Mouse (Mus musculus): Measurements from ENCODE around the gene Hoxa9.

Gene Hoxa9

DNA sequence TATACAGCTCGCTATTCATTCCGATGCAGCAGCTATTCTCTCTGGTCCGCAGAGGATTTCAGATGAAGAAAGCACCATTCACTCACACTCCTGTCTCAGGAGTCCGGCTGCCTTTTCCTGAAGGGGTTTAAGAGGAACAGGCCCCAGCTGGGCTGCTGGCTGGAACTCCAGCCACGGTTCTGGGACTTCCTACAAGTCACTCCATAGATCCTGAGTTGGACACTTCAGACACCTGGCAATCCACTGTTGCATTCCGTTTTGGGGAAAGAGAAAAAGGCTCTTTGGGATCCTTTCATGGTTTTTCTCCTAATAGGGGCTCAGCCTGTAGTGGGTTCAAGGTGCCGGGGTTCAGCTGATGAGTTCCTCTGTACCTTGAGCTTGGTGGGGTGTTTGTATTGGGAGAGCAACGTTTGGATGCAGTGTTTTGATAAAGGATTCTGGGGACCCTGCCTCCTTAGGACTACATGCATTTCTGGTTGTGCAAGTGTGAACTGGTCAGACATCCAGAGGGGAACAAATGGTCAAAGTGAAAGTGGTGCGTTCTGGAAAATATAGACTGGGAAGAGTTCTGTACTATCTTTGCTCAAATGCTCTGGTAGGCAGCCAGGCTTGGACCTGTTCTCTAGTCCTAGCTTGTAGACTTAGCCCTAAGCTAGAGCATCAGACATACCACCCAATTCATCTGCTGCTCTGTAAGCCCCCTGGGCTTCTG is 31.0 kb upstream of the Hoxa9 start:
- DNase-seq (ENCODE audit: low read depth, low spot score): no peak

DNA sequence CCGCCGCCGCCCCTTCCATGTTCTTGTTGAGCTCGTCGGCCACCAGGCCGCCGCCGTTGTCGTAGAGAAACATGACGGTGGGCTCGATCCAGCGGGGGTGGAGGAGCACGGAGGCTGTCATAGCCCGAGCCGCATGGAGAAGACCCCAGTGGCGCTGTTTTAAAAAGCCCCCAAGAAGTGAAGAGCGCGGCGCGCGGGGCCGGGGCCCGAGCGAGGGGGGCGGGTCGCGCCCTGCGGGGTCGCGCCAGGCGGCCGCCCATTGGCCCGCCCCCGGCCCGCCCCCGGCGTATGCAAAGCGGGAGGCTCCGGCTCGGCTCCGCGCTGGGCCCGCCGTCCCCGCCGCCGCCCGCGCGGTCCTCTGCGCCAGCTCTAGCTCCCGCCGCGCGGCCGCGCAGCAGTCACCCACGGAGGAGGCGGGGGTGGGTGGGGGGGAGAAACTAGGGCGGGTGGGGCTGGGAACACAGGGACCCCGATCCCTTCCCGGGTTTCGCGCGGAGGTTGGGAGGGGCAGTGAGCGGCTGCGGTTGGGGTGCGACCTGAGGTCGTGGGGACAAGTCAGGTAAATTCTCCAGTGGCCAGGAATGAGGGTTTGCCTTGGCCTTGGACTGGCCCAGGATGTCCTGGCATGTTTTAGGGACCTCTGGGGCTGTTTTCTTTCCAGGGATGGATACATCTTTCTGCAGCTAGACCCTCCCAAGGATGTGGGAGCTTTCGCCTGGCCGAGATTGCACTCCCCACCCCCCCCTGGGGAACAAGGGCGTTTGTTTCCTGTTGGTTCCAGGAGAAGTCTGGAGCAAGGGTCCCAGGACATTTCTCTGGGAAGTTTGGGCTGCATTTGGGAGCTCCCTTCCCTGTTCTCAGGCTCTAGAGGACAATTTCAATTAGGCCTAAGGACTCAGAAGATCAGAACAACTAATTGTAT is 30.0 kb upstream of the Hoxa9 start, which contains the start of gene Hoxa13:
TSS of gene Hoxa13 (minus strand) at position 227 of the 922 bp plus-strand sequence.
- DNase-seq (ENCODE audit: low read depth, low spot score): peak; percentile 41

DNA sequence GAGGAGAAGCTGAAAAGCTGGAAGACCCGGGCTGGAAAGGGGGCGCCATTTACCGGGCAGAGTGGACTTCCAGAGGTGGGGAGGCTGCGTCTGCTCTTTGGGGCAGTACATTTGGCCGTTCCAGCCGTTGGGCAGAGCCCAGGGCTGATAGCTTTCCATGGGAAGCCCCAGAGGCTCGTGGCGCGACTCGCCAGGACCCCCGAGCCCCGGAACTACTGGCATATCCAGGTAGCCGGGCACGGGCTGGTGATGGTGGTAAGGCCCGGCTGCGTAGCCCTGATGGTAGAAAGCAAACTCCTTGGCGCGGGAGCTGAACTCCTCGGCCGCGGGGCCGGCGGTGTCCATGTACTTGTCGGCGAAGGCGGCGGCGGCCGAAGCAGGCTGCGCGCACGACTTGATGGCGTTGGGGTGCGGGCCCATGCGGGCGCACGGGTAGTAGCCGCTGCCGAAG is 28.9 kb upstream of the Hoxa9 start:
- DNase-seq (ENCODE audit: low read depth, low spot score): no peak

DNA sequence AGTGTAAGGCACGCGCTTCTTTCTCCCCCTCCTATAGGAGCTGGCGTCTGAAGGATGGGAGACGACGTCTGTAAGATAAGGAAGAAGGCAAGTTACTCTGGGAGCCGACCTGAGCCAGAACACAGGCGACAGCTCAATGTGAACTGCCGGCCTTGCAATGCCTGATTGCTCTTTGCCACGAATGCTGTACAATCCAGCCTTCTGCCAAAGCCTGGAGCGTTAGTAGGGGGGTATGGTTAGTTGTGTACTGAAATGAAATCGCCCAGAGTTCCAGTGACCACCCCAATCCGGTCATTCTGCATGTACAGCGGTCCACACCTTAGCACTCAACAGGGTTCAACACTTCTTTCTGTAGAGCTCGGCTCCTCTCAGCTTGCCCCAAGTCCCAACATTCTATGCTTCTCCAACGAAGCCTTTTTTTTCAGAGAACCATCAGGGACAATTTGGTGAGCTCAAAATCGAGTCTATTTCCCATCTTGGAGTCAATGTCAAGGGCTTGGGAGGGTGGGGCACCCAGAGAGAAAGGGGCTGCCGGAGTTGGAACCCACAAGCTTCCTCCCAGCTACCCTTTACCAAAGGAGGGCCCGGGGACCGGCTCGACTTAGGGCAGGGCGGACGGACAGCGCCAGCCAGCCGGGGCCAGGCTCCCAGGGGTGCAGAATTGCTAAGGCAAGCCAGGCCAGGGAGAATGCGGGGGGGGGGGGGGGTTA is 28.3 kb upstream of the Hoxa9 start:
- DNase-seq (ENCODE audit: low read depth, low spot score): no peak

DNA sequence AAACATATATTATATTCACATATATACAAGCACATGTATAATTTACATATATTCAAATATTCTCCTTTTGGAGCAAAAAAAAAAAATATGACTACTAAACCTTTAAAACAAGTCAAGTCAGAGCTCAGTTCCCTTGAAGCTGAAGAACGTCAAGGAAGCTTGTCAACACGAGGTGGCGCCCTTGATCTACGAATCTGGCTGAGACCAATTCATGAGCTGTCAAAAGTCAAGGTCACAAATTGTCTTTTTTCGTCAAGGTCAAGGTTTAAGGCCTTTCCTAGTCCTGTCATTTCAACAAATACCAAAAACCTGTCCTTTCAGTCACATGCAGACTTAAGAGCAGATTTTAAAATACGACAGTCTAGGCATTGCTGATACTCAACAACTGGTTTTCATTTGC is 26.1 kb upstream of the Hoxa9 start:
- peak; percentile 75 for DNase-seq (ENCODE audit: low read depth, low spot score)

DNA sequence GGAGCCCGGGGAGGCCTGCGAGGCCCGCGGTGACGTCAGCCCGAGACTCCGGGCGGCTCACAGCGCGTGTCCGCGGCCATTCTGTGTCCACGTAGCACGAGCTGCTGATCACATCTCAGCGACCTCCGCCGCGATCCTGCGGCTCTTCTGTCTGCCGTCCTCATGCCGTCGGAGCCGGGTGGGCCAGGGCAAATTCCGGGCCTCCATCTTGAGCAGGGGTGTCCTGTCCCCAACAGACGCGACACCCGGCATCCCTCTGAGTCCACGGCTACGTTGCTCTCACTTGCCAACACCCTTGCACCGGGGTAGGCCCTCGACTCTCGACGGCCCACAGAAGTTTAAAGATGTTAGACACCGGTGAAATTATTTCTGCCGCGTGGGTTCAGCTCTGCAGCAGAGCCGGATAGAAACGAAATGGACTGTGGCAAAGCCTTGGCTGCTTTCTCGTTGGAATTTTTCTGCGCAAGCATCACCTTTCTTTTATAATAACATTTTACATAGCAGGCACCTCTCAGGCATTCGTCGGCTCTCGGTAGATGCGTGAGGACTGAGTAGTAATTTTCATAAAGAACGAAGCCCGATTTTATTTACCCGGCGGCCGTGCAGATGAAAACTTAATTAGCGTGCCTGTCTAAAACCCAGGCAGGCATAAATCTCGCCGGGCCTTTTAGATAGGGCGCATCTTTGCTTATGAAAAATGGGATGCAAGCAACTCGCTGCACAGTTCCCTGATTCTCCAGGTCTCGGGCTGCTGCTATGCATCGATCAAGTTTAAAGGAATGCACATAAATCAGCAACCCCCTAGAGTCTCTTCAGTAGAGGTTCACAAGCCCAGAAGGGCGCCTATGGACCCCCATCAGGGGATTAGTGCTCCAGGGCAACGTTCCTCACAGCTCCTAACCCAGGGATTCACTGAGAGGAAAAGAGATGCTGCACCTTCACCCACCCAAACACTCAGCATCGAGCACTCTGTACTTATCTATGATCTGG is 22.9 kb upstream of the Hoxa9 start:
- DNase-seq (ENCODE audit: low read depth, low spot score): no peak

DNA sequence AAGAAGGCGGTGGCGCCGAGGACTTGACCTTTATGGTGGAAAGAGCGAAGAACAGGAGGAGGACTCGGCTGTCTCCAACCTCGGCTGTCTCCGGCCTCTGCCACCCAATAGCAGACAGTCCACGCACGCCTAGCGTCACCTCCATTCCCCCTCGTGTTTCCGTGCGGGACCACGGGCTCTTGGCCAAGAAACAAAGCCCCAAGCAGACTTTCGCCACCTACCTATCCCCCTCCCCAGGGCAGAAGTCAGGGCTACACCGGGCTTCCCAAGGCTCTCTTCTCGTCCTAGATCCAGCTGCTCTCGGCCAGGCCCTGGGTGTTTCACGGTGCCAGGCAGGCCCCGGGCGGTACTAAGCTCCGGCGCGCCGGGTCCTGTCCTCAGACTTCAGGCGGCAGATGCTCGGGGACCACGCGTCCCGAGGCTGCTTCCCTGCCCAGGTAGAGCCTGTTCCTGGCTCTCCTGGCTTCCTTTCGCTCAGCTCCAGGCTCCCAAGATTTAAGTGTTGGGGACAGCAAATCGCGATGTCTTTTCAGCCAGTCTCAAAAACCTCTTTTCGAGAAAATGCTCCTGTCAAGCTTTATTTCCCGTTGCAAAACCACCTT is 22.0 kb upstream of the Hoxa9 start:
- DNase-seq (ENCODE audit: low read depth, low spot score): no peak

DNA sequence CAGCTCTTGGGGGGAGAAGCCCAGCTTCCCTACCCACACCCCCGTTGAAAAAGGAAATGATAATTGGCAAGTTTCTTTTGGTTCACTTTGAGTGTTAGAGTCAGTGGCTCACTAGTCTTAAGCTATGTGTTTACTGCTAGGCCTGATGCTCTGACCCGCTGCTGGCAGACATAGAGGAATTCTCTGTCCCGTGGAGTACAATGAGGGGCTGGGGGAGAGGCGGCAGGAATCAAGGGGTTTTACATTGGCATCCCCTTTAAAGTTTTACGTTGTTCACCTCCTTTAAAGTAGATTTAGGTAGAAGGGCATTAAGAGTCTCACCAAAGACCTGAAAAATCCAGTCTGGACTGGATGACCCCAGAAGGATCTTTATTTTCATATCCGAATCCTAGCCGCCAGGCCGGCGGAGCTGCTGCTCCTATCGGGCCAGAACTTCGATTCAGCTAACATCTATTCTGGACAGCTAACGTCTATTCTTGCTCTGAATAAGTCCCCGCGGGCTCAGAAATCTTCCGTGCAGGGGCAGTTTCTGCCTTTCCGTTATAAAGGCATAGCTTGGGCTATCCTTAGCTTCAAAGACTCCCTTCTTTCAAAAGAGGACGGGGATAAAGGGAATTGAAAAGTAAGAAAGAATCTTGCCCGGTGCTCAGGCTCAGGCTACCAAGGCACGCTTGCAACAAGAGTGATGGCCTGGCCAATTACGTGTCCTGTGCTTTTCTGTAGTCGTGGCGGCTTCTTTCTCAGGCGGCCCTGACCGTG is 21.3 kb upstream of the Hoxa9 start:
- DNase-seq (ENCODE audit: low read depth, low spot score): no peak

DNA sequence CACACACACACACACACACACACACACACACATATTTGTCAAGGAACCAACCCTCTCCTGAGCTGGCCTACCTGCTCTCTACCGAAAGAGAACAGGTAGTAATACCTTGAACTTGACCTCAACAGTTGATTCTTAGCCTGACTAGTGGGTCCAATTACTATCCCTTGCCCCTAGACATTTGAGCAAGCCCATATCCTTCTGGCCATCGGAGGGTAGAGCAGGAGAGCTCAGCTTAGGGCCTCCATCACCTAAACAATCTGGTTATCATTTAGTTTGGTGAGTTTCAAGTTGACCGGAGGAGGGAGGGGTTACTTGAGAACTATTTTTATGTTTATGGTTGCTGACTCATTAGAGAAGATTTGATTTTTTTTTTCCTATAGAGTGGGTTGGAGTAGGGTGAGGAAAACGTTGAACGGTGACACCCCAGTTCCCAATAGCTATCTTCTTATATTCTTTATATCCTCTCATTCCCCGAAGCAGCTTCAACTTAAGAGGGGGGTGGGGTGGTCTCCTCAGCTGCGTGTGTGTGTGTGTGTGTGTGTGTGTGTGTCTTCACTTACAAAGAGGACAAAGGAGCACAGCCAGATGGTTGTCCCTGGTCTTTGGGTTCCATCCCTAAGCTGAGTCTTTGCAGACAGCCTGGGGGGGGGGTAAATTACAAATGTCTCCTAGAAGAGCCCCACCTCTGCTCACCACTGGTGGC is 20.4 kb upstream of the Hoxa9 start:
- DNase-seq (ENCODE audit: low read depth, low spot score): no peak

DNA sequence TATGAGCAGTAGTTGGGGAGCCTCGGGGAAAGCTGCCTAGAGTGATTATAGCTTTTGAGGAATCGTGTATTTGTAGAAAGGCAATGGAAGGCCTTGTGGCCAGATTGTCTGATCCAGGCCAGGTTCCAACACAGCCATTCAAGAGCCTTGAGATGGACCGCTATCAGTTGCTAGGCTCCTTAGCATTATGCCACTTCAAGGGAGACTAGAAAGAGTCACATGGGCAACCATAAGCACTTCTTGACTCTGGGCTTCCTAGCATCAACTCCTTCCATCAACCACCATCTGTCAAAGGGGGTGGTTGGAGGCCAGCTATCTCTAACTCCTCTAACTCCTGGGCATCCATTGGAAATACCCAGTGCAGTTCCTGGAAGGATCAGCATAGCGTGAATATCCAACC is 18.9 kb upstream of the Hoxa9 start:
- DNase-seq (ENCODE audit: low read depth, low spot score): no peak

DNA sequence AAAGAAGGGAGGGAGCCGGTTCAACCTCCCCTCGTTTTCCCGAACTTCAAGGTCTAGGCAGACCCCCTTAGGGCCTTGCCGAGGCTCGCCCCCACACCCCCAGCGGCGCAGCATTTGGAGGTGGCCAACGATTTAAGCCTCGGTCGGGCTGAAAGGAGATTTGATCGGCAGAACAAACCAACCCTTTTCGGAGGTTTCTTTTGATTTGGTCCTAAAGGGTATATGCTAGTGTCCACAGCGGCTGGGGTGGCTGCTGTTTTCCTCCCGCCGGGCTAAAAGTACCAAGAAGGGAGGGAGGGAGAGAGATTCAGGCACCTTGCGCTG is 18.5 kb upstream of the Hoxa9 start:
- no peak for DNase-seq (ENCODE audit: low read depth, low spot score)

DNA sequence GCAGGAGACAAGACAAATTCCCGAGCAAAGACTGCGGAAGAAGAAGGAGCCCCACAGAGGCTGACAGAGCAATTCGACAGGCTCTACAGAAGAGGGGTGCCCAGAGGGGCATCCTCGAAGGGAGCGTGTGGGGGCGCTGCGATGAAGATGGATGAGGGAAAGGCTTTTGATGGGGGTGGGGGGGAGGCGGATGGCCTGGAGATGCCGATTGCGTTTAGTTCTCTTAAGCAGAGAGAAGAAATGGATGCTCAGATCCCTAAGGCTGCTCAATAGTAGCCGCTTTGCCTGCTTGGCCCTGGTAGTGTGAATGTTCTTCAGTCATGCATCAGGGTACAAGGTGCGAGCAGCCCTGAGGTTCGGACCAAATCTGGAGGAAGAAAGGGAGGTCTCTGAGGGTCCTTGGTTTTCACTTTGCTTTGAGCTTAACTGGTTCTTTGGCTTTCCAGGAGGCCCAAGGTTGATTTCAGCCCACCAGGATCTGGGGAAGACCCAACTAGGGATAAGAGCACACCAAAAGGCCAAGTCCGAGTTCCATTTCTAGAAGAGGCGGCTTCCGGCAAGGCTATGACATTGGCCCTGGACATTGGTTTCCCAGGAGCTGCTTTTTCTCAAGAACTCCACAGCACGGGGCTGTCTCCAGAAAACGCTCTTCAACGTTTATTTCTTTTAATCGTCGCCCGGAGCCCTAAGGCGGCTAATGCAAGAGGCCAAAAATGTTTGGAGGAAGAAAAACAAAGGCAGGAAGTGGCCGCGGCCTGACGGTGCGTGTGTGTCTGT is 17.9 kb upstream of the Hoxa9 start:
- DNase-seq (ENCODE audit: low read depth, low spot score): no peak

DNA sequence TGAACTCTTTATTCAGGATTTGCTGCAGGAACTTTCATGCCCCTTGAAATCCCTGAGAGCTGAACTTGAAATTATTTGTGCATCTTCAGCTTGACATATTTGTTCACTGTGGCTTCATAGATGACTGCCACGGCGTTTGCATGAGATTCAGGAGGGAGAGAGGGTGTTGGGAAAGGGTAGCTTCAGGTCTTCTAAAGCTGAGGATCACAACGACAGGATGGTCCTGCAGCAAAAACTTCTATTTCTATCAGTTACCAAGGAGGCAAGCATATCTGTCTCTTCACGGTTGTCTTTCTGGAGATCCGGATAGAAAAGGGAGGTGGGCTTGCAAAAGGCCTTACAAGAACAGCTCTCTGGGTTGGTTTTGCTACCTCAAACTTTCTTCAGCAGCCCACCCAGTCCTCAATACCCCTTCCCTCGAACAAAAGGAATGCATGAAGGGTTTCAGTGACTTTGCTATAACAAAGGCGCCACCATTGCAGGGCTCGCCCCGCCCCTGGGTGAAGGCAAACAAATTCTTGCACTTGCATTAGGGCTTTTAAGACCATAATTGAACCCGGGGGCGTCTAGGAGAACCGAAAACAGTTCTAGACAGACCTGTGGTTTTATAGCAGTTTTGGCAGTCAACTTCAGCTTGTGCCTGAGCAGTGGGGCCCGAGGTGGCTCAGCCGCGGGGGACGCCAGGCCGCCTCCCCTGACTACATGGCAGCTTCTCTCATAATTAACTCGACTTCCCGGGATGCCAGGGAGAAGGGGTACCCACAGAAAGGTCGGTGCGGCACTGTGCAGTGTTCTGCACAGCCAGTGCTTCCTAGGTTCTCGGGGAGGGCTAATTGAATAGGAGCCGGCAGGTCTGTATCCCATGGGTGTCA is 17.1 kb upstream of the Hoxa9 start:
- no peak for DNase-seq (ENCODE audit: low read depth, low spot score)

DNA sequence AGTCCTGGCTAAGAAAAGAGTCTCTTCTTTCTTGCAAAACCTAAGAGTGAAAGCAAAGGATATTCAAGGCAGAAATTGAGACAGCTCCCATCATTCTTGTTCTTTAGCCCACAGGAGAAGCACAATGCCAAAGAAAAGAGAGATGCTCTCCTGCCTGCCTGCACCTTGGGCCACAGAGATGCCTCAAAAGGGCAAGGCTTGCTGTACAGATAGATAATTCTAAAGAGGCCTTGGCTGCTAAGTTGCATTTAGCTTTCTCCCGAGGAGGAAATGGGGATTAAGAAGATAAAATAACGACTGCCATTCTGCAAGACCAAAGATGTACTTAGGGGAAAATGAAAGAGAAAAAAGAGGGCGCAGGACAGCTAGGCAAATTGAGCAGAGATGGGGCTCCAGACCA is 16.0 kb upstream of the Hoxa9 start:
- DNase-seq (ENCODE audit: low read depth, low spot score): no peak

DNA sequence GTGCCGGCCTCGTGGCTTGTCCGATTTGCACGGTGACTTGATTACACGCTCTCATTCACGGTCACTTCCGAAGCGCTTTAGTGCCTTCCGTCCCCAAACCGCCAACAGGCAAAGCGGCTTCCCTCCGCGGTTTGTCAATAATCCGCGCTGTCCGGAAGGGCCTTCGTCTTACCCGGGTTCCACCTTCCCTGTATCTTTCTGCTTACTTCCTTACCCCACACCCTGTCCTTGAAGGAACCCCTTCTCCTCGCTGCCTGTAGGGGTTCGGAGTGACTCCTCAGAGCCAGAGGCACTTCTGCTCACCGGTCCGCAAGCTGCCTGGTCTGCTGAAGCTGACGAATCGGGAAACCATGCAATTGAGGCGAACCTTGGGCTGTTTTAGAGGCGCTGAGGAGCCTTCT is 15.5 kb upstream of the Hoxa9 start:
- DNase-seq (ENCODE audit: low read depth, low spot score): no peak

DNA sequence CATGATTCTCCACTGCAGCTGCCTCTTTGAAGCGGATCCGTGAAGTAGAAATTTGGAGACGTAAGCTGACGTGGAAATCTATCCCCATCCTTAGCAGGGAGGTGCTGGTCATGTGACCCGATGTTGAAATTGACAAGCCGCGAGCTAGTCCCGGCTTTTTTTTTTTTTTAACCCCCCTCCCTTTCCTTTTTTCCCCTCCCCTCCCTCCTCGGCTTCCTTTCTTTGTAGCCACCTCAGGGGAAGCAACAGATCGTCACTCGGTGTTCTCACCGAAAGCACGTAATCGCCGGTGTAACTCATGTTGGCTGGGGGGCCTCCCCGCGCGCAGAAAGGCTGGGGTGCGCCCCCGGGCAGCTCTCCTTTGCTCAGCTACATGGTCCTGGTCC is 14.9 kb upstream of the Hoxa9 start, which contains the start of gene Hoxa11:
TSS of gene Hoxa11 (minus strand) at position 54 of the 386 bp plus-strand sequence.
- DNase-seq (ENCODE audit: low read depth, low spot score): no peak

DNA sequence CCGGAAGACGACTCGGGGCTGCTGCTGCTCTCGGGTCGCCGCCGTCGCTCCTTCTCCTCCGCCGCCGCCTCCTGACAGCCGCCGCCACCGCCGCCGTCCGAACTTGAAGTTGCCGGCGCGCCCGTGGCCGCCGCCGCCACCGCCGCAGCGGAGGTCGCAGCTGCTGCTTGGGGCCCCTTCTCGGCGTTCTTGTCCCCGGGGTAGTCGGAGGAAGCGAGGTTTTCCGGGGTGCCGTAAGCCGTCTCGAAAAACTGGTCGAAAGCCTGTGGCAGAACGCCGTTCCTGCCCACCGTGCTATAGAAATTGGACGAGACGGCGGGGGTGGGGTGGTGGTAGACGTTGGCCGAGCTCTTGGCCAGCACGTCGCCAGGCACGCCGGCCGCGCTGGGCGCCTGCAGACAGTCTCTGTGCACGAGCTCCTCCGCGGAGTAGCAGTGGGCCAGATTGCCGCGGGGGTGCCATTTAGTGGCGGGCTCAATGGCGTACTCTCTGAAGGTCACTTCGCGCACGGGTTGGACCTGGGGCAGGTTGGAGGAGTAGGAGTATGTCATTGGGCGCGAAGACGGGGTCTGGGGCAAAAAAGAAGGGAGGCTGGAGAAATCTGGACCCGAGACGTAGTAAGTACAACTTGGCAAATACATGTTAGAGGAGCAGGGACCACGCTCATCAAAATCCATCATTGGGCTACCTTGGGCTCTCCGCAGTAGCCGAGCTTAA is 14.3 kb upstream of the Hoxa9 start:
- no peak for DNase-seq (ENCODE audit: low read depth, low spot score)
